Mouse (Mus musculus): ENCODE results near the gene E2f4. TPM values are rescaled to one million over a fixed set of nuclear protein-coding genes. Genes with fewer than 3 reads are reported as not detected.

Gene E2f4
- total and polyA plus RNA-seq, 2 experiments from 2014 or later: 28.3 to 39.2 TPM

DNA sequence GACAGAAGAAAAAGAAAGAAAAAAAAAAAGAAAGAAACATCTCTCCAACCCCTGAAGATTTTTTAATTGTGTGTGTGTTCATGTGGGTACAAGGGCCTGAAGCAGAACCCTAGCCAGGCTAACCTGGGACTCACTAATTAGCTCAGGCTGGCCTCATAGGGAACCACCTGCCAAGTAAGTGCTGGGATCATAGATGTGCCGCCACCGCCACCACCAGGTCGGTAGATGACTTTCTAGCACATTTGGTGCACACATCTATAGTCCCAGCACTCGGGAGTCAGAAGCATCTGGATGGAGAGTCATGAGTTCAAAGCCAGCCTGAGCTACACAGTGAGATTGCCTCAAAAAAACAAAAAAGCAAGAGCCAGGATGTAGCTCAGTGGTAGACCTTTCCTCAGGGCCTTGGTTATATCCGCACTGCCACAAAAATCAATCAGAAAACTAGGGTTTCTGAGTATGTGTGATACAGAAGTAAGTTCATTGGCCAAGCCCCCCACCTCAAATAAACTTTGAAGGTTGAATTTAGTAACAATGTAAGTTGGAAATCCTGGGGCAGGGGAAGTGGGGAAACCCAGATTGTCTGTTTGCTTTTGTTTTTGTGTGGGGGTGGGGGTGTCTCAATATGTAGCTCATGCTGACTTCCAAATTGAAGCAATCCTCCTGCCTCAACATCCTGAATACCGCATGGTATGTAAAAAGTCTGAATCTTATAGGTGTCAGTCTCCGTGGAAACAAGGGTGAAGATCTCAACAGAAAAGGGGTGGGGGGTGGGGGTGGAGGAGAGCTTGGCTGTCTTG, 39.9 kb upstream of the E2f4 start:
- no peak for TF ChIP-seq CTCF (IDR thresholded peaks at IDR 0.05; ENCODE audit: low read depth)
- Histone ChIP-seq H3K9me3 (ENCODE audit: low read length) (no peaks in the 10 kb centered on the region), H3K27me3 (ENCODE audit: insufficient read depth, low read length) (peaks cover 16% of the 10 kb centered on the region; the same call in 1 of the 2 replicates), H3K4me3 (ENCODE audit: low read length) (no peak overlapping the region), H3K36me3 (ENCODE audit: insufficient read depth, low read length) (0 out of 2 replicates have a peak, but pooled peaks cover 3% of the 10 kb centered on the region), H3K4me1 (ENCODE audit: insufficient read depth, low read length) (peaks cover 10% of the 10 kb centered on the region), H3K9ac (replicated peaks; ENCODE audit: low read length) (no peak overlapping the region), H3K27ac (no peak overlapping the region), H3K4me2 (ENCODE audit: low read depth, low read length) (no peak overlapping the region)
- WGBS: 73% methylated on average over 7 of the region's 7 CpGs
- no peak for ATAC-seq
- no peak for DNase-seq (ENCODE audit: low spot score)

DNA sequence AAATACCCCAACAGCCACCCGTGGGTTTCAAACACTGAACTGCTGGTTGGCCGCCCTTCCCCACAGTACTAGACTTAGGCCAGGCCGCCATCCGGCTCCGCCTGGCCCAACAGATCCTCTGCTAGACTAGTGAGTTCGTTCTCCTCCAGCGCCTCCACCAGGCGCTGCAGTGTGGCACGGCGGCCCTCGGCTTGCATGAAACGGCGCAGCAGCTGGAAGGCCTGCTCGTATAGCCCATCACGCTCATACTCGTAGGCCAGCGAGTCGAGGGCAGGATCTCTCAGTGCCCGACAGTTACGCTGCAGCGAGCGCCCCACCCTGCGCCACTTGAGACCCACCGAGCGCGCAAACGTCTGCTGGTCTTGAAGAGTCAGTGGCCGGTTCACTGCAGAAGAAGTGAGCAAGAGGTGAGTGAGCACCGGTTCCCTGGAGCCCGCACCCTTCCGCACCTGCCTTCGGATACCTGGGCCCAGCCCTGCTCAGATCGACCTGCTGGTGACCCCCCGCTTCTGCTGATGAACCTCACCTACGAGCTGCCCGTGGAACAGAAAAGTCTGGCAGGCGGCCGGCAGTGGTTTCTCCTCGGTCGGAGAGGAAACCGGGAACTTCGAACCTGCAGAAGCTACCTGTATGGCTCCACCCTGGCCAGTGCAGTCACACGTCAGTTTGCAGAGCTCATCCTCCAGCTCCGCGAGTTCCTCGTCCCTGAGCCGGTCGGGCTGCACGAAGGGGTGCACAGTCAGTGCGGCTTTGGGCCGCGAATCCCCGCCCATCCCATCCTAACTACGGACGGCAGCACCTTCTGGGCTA, 38.3 kb upstream of the E2f4 start:
- Histone ChIP-seq H3K4me1 (ENCODE audit: insufficient read depth, low read length) (peaks cover 10% of the 10 kb centered on the region), H3K4me3 (ENCODE audit: low read length) (peak overlapping the region; percentile 35), H3K27ac (no peak overlapping the region), H3K4me2 (ENCODE audit: low read depth, low read length) (peak overlapping the region; percentile 63), H3K9me3 (ENCODE audit: low read length) (no peaks in the 10 kb centered on the region), H3K36me3 (ENCODE audit: insufficient read depth, low read length) (no peaks in the 10 kb centered on the region), H3K9ac (replicated peaks; ENCODE audit: low read length) (0 out of 2 replicates have a peak overlapping the region, but pooled peaks have one; percentile 3), H3K27me3 (ENCODE audit: insufficient read depth, low read length) (peaks cover 16% of the 10 kb centered on the region)
- DNase-seq (ENCODE audit: low spot score) (peak; percentile 67), ATAC-seq (peak; percentile 43)
- 3% methylated on average over 55 of the region's 55 CpGs for WGBS
- peak; percentile 44; the same call in 1 of the 2 replicates for TF ChIP-seq CTCF (IDR thresholded peaks at IDR 0.05; ENCODE audit: low read depth)

DNA sequence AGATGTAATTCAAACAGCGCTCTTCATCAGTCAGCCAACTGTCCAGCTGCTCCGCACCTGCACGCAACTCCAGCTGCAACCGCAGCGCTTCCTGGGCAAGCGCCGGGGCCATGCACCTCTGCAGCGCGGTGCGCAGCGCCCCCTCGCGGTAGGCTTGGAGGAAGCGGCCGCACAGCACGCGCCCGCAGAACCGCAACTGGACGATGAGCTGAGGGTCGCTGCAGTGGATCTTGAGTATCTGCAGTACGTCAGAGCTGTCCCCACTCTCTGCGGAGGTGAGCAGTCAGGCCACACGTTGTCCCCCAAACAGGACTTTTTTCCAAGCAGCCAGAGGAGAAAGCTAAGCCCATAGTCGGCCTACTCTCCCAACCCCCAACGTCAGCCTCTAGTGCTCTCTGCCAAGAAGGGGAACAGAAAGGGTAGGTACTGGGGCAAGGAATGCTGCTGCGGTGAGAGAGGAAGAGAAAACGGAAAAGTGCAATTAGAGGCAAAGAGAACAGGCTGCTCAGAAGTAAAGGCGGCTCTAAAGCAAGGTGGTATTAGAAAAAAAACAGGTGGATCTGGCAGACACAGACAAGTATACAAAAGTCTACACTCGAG, 37.6 kb upstream of the E2f4 start:
- Histone ChIP-seq H3K4me2 (ENCODE audit: low read depth, low read length) (peak overlapping the region; percentile 63), H3K27ac (no peak overlapping the region), H3K27me3 (ENCODE audit: insufficient read depth, low read length) (peaks cover 16% of the 10 kb centered on the region), H3K4me1 (ENCODE audit: insufficient read depth, low read length) (peaks cover 10% of the 10 kb centered on the region), H3K36me3 (ENCODE audit: insufficient read depth, low read length) (no peaks in the 10 kb centered on the region), H3K4me3 (ENCODE audit: low read length) (peak overlapping the region; percentile 35), H3K9ac (replicated peaks; ENCODE audit: low read length) (0 out of 2 replicates have a peak overlapping the region, but pooled peaks have one; percentile 3), H3K9me3 (ENCODE audit: low read length) (no peaks in the 10 kb centered on the region)
- DNase-seq (ENCODE audit: low spot score) (peak; percentile 88), ATAC-seq (peak; percentile 73)
- TF ChIP-seq CTCF (IDR thresholded peaks at IDR 0.05; ENCODE audit: low read depth): peak; percentile 92
- 3% methylated on average over 30 of the region's 30 CpGs for WGBS

DNA sequence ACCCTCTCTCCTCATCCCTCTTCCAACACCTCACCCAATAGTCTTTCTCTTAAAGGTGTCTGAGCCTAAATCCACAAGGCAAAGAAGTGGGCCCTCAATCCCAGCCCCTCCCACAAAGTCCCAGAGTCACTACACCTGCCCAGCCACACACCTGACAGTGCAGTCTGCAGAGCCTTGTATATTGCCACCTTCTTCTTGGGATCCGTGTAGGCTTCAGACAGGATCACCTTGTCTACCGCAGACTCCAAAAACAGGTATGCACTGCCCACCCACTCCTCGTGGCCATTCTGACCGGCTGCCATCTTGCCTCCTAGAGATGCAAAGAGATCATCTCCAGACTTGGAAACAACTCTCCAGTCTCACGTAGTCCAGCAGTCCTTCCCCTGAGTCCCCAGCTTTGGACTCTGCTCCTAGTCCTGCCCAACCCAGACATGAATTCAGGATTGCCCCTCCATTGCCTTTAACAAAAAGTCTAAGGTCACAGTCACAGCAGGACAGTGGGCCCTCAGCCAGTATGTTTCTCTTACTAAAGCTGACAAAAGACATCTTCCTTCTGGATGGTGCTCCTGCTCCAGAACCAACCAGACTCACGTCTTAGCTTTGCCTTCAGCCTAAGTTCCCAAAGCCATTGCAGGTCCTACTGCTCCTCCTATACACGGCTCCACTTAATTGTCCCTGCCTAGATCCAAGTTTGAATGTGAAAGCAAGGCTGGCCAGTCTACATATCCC, 36.9 kb upstream of the E2f4 start:
- Histone ChIP-seq H3K27ac (no peak overlapping the region), H3K4me2 (ENCODE audit: low read depth, low read length) (no peak overlapping the region), H3K27me3 (ENCODE audit: insufficient read depth, low read length) (peaks cover 16% of the 10 kb centered on the region), H3K9me3 (ENCODE audit: low read length) (no peaks in the 10 kb centered on the region), H3K4me3 (ENCODE audit: low read length) (no peak overlapping the region), H3K9ac (replicated peaks; ENCODE audit: low read length) (no peak overlapping the region), H3K4me1 (ENCODE audit: insufficient read depth, low read length) (peaks cover 10% of the 10 kb centered on the region), H3K36me3 (ENCODE audit: insufficient read depth, low read length) (no peaks in the 10 kb centered on the region)
- WGBS: 67% methylated on average over 7 of the region's 7 CpGs
- no peak for TF ChIP-seq CTCF (IDR thresholded peaks at IDR 0.05; ENCODE audit: low read depth)
- ATAC-seq (no peak), DNase-seq (ENCODE audit: low spot score) (no peak)

DNA sequence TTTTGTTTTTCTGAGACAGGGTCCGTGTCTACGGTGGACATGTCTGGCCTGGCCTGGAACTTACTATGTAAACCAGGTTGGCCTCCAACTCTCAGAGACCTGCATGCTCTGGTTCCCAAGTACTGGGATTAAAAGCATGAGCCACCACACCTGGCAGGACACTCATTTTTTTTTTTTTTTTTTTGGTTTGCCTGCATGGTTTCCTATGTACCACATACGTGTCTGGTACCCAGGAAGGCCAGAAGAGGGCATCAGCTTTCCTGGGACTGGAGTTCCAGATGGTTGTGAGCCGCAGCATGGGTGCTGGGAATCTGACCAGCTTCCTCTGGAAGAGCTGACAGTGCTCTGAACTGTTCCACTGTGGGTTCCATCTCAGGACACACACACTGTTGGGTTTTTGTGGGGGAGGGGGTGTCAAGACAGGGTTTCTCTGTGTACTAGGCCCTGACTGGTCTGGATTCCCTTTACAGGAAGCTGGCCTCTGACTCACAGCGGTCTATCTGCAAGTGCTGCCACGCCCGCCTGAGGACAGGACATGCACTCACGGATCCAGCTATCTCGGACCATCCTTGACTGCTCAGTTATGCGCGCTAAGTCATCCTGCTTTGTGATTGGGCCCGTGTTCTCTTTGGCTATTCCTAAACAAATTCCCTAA, 36.0 kb upstream of the E2f4 start:
- 90% methylated on average over 12 of the region's 12 CpGs for WGBS
- H3K27me3 ChIP-seq (ENCODE audit: insufficient read depth, low read length): peaks cover 21% of the 10 kb centered on the region

More for the DNA sequence above, 36.0 kb upstream of the E2f4 start:
- Histone ChIP-seq H3K4me1 (ENCODE audit: insufficient read depth, low read length) (peaks cover 10% of the 10 kb centered on the region), H3K27ac (no peak overlapping the region), H3K9ac (replicated peaks; ENCODE audit: low read length) (no peak overlapping the region), H3K9me3 (ENCODE audit: low read length) (no peaks in the 10 kb centered on the region), H3K4me2 (ENCODE audit: low read depth, low read length) (no peak overlapping the region), H3K4me3 (ENCODE audit: low read length) (no peak overlapping the region), H3K36me3 (ENCODE audit: insufficient read depth, low read length) (no peaks in the 10 kb centered on the region)
- DNase-seq (ENCODE audit: low spot score): no peak
- no peak for ATAC-seq
- no peak for TF ChIP-seq CTCF (IDR thresholded peaks at IDR 0.05; ENCODE audit: low read depth)
